Comparison of ENCODE assay signal across 9 mouse cellular contexts in the genomic region with DNA sequence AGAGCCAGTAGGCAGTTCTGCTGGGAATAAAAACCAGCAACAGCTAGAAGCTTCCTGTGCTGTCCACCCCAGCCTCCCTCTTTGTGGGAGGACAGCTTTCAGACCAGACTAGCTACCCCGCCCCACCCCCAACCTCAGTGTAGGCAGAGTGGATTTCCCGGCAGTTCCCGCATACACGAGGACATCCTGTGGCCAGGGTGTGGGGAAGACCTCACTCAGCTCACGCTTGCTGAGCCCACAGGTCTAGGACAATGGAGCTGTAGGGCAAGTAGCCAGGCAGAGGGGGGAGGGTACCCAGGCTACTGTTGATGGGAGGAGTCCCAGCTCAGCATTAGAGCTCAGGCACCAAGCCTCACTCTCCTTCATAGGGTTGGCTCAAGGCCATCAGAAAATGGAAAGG. TPM values are rescaled to one million over a fixed set of nuclear protein-coding genes. Genes with fewer than 3 reads are reported as not detected.
A peak's percentile ranks its signal among the peaks of the same experiment; 100 is the strongest.
DNase-seq lines count a peak whose midpoint lies in the region; ATAC-seq lines count a peak whose summit lies in the region.
"Had no signal": no experiment of that assay in that cellular context is flagged by ENCODE, and none has a peak within 500 bp of the region (broad histone marks: within the 10 kb centered on the region; RNA-seq: fewer than 3 reads in every experiment).

No protein-coding gene starts in this region.

- H3K27ac ChIP-seq in forebrain, embryonic 13.5 days, result no peak overlapping the region
- peak overlapping the region; percentile 80 for H3K27ac ChIP-seq in lung, embryonic 16.5 days (ENCODE audit: low read length)
- H3K27ac ChIP-seq in stomach, embryonic 15.5 days, result peak overlapping the region; percentile 89

- no peak overlapping the region for H3K4me2 ChIP-seq in forebrain, embryonic 13.5 days
- no peak overlapping the region for H3K4me2 ChIP-seq in lung, embryonic 16.5 days (ENCODE audit: low read depth, low read length)
- H3K4me2 ChIP-seq in stomach, embryonic 15.5 days, result peak overlapping the region; percentile 2; the same call in 1 of the 2 replicates

- DNase-seq in urinary bladder, postnatal 4 days (ENCODE audit: low spot score in 2 of 2), result peak; percentile 45 to 67
- no peak for DNase-seq in urinary bladder, postnatal 25 days (ENCODE audit: low spot score)
- peak; percentile 79 to 86 for DNase-seq in heart, postnatal 14 days
- DNase-seq in kidney, postnatal 25 days, result peak; percentile 89 to 93
- no peak for DNase-seq in urinary bladder, adult 2 months (ENCODE audit: low spot score)

- H3K9me3 ChIP-seq in forebrain, embryonic 13.5 days (replicated peaks), result no peaks in the 10 kb centered on the region
- no peaks in the 10 kb centered on the region for H3K9me3 ChIP-seq in lung, embryonic 16.5 days (ENCODE audit: control insufficient read depth, low read length)
- no peaks in the 10 kb centered on the region for H3K9me3 ChIP-seq in stomach, embryonic 15.5 days

- H3K9ac ChIP-seq in forebrain, embryonic 13.5 days, result no peak overlapping the region
- peak overlapping the region; percentile 36; the same call in 1 of the 2 replicates for H3K9ac ChIP-seq in lung, embryonic 16.5 days (ENCODE audit: low read length)
- H3K9ac ChIP-seq in stomach, embryonic 15.5 days, result no peak overlapping the region

- intact Hi-C loops in heart, postnatal 14 days (cut with DNase I), result no loop called here

- no peaks in the 10 kb centered on the region for H3K27me3 ChIP-seq in forebrain, embryonic 13.5 days
- H3K27me3 ChIP-seq in lung, embryonic 16.5 days (ENCODE audit: control insufficient read depth, insufficient read depth, low read depth, low read length), result no peaks in the 10 kb centered on the region
- H3K27me3 ChIP-seq in stomach, embryonic 15.5 days (replicated peaks), result no peaks in the 10 kb centered on the region

- peaks cover 4% of the 10 kb centered on the region; the same call in 1 of the 2 replicates for H3K36me3 ChIP-seq in forebrain, embryonic 13.5 days (ENCODE audit: poor library complexity, severe bottlenecking)
- no peaks in the 10 kb centered on the region for H3K36me3 ChIP-seq in lung, embryonic 16.5 days (ENCODE audit: control insufficient read depth, insufficient read depth, low read length)
- no peaks in the 10 kb centered on the region for H3K36me3 ChIP-seq in stomach, embryonic 15.5 days

- WGBS in forebrain, embryonic 13.5 days, result 19% methylated on average over 5 of the region's 5 CpGs
- whole genome bisulfite sequencing in lung, embryonic 16.5 days, result 10% methylated on average over 5 of the region's 5 CpGs
- WGBS in stomach, embryonic 15.5 days, result 23% methylated on average over 5 of the region's 5 CpGs

- peak; percentile 70 for ATAC-seq in forebrain, embryonic 13.5 days
- peak; percentile 72 for ATAC-seq in lung, embryonic 16.5 days (ENCODE audit: low read depth)
- ATAC-seq in stomach, embryonic 15.5 days (ENCODE audit: insufficient read depth, low FRiP score, low read depth), result peak; percentile 51; the same call in 1 of the 2 replicates

- H3K4me1 ChIP-seq in forebrain, embryonic 13.5 days, result peaks cover 14% of the 10 kb centered on the region
- H3K4me1 ChIP-seq in lung, embryonic 16.5 days (replicated peaks; ENCODE audit: control insufficient read depth, insufficient read depth, low read length), result peaks cover 87% of the 10 kb centered on the region
- peaks cover 51% of the 10 kb centered on the region for H3K4me1 ChIP-seq in stomach, embryonic 15.5 days

- no peak overlapping the region for H3K4me3 ChIP-seq in forebrain, embryonic 13.5 days
- H3K4me3 ChIP-seq in lung, embryonic 16.5 days (ENCODE audit: low read length), result no peak overlapping the region
- H3K4me3 ChIP-seq in stomach, embryonic 15.5 days (replicated peaks), result no peak overlapping the region

RNA-seq across cellular contexts. Expression of a gene that starts 20.5 kb away (rescaled TPM):
- polyA plus RNA-seq in forebrain, embryonic 13.5 days (2015; fragmentation: Nextera tagmentation; extraction: Ambion mirVana), result 3.5 and 3.6 TPM in 2 replicates
- total RNA-seq in heart, postnatal 14 days (2021), result 10 to 100 TPM; 16.5 to 16.8 TPM
- 3.1 and 3.2 TPM in 2 replicates for polyA plus RNA-seq in lung, embryonic 16.5 days (2015; fragmentation: Nextera tagmentation; extraction: Ambion mirVana)
- polyA plus RNA-seq in stomach, embryonic 15.5 days (2015; fragmentation: Nextera tagmentation; extraction: Ambion mirVana), result 4.2 and 6.0 TPM in 2 replicates
- polyA plus RNA-seq in urinary bladder, adult 2 months (2012; rRNA removed), result 17.9 and 20.1 TPM in 2 replicates

RNA-seq across cellular contexts. Expression of a gene that starts 28.1 kb away (rescaled TPM):
- 111 and 122 TPM in 2 replicates for polyA plus RNA-seq in forebrain, embryonic 13.5 days (2015; fragmentation: Nextera tagmentation; extraction: Ambion mirVana)
- total RNA-seq in heart, postnatal 14 days (2021), result 10 to 100 TPM; 38.0 to 38.4 TPM
- polyA plus RNA-seq in lung, embryonic 16.5 days (2015; fragmentation: Nextera tagmentation; extraction: Ambion mirVana), result 106 and 126 TPM in 2 replicates
- 144 and 159 TPM in 2 replicates for polyA plus RNA-seq in stomach, embryonic 15.5 days (2015; fragmentation: Nextera tagmentation; extraction: Ambion mirVana)
- polyA plus RNA-seq in urinary bladder, adult 2 months (2012; rRNA removed), result 55.1 and 75.5 TPM in 2 replicates

RNA-seq across cellular contexts. Expression of a gene that starts 33.9 kb away (rescaled TPM):
- not detected in 2 replicates for polyA plus RNA-seq in forebrain, embryonic 13.5 days (2015; fragmentation: Nextera tagmentation; extraction: Ambion mirVana)
- total RNA-seq in heart, postnatal 14 days (2021), result under 1 TPM in 1 of 2 experiments, not detected in 1; 0.39 TPM
- polyA plus RNA-seq in lung, embryonic 16.5 days (2015; fragmentation: Nextera tagmentation; extraction: Ambion mirVana), result 0.19 TPM in 1 of 2 replicates, not detected in the other
- polyA plus RNA-seq in stomach, embryonic 15.5 days (2015; fragmentation: Nextera tagmentation; extraction: Ambion mirVana), result 4.7 and 4.8 TPM in 2 replicates
- polyA plus RNA-seq in urinary bladder, adult 2 months (2012; rRNA removed), result 3.6 and 3.7 TPM in 2 replicates
- total RNA-seq: left cerebral cortex, postnatal 25 days had no signal

RNA-seq across cellular contexts. Expression of a gene that starts 57.7 kb away (rescaled TPM):
- polyA plus RNA-seq in forebrain, embryonic 13.5 days (2015; fragmentation: Nextera tagmentation; extraction: Ambion mirVana), result 2.2 and 2.6 TPM in 2 replicates
- total RNA-seq in heart, postnatal 14 days (2021), result 10 to 100 TPM; 27.1 to 30.5 TPM
- polyA plus RNA-seq in lung, embryonic 16.5 days (2015; fragmentation: Nextera tagmentation; extraction: Ambion mirVana), result 133 and 136 TPM in 2 replicates
- 50.8 and 56.0 TPM in 2 replicates for polyA plus RNA-seq in stomach, embryonic 15.5 days (2015; fragmentation: Nextera tagmentation; extraction: Ambion mirVana)
- polyA plus RNA-seq in urinary bladder, adult 2 months (2012; rRNA removed), result 5.3 and 6.7 TPM in 2 replicates

Comparison
In these comparisons a context has a peak if more than half of its experiments do, and no peak if none do; other contexts are left out.
1. DNase-seq: peak in urinary bladder, postnatal 4 days (2 of 2), heart, postnatal 14 days (2 of 2) and kidney, postnatal 25 days (2 of 2); none in urinary bladder, postnatal 25 days (single experiment) and urinary bladder, adult 2 months (single experiment).
2. Peak in every context shown above with its lines, with median percentiles within 50 percentile points of each other: ATAC-seq.